Mouse (Mus musculus) embryonic facial prominence, embryonic 12.5 days (tissue): ENCODE measurements around the gene Itga2b. TPM values are rescaled to one million over a fixed set of nuclear protein-coding genes. Genes with fewer than 3 reads are reported as not detected.

ENCODE experiments used
- ATAC-seq: fragments of 200-750 bp; cut with Nextera tagmentation; 2 replicates; pipeline ENCODE4 v1.8.0; 2017; ENCODE audit not compliant: insufficient number of reproducible peaks, insufficient read depth, low FRiP score, low TSS enrichment
- H3K27ac ChIP-seq: fragments of 300-500 bp; sonication (generic); 2 replicates; pipeline ENCODE4 v1.5.1; 2016; ENCODE audit warnings: mild to moderate bottlenecking
- H3K27me3 ChIP-seq: fragments of 300-500 bp; sonication (generic); 2 replicates; pipeline ENCODE4 v1.6.1; 2016; ENCODE audit warnings: mild to moderate bottlenecking, moderate library complexity
- H3K36me3 ChIP-seq: fragments of 300-500 bp; sonication (generic); 2 replicates; pipeline ENCODE4 v1.6.1; 2016; ENCODE audit warnings: mild to moderate bottlenecking
- H3K4me1 ChIP-seq: fragments of 300-500 bp; sonication (generic); 2 replicates; pipeline ENCODE4 v1.6.1; 2016
- H3K4me2 ChIP-seq: fragments of 300-500 bp; sonication (generic); replicated peaks from 2 replicates; pipeline ENCODE4 v1.6.1; 2016; ENCODE audit warnings: mild to moderate bottlenecking, moderate library complexity
- H3K4me3 ChIP-seq: fragments of 300-500 bp; sonication (generic); 2 replicates; pipeline ENCODE4 v1.5.1; 2016; ENCODE audit warnings: mild to moderate bottlenecking
- H3K9ac ChIP-seq: fragments of 300-500 bp; sonication (generic); 2 replicates; pipeline ENCODE4 v1.6.1; 2016; ENCODE audit warnings: mild to moderate bottlenecking, moderate library complexity
- H3K9me3 ChIP-seq: fragments of 300-500 bp; sonication (generic); 2 replicates; pipeline ENCODE4 v1.6.1; 2016; ENCODE audit warnings: mild to moderate bottlenecking, moderate library complexity
- WGBS: fragments of 180-500 bp; shearing (Covaris S2); methylation state at CpG from one replicate; pipeline ENCODE4 v1.1.7; 2016; 5-methylcytosine and 5-hydroxymethylcytosine counted together
- polyA plus RNA-seq: library from polyadenylated mRNA; unstranded; fragments of >200 nt; fragmentation: Nextera tagmentation; extraction: Ambion mirVana; gene quantifications from 2 replicates; pipeline ENCODE4 v1.2.1, GENCODE M21; 2016

Gene Itga2b
- polyA plus RNA-seq, 1 experiment from 2014 or later = 8.3 TPM

DNA sequence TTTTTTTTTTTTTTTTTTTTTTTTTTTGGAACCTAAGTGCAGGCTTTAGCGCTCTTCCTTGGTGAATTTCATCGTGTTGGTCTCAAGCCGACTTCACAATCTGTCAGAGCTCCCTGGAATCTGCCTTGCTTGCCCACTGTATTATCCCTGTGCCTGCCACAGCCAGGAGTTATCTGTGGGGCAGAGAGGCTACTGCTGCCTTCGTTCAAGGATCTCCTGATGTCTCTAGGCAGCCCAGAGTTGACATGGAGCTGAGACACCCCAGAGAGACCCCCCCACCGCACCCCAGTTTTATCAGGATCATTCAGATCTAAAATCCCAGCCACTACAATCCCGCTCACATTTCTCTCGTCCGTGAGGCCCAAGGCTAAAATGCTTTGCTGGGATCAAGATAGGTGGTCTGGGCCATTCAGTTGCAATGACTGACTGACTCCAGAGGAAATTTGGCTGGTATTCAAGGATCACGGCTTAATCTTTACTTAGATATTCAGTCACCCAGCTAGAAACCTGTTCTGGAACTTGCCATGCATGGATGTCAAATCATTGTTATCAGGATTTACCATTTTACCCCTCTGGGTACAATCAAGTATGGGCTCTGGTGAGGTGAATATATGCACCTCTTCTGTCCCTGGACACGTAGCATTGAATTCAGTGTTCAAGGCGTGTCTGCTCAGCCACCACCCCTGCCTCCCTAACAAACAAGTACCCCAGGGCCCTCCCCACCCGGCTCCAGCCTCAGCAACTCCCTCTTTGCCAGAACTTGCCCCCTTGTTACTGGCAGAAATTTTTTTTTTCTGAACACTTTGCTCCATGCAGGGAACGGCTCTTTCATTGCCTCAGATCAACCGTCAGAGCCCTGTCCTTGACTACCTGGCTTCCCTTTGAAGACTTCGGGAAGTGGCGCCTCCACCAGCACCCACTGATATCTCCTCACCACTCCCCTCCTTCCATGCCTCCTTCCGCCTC, 20.6 kb downstream of the Itga2b start:
- no peak for ATAC-seq
- Histone ChIP-seq H3K9me3 (no peaks in the 10 kb centered on the region), H3K36me3 (no peaks in the 10 kb centered on the region), H3K27ac (no peak overlapping the region), H3K4me3 (no peak overlapping the region), H3K27me3 (peaks cover 20% of the 10 kb centered on the region), H3K9ac (no peak overlapping the region), H3K4me1 (peaks cover 35% of the 10 kb centered on the region), H3K4me2 (no peak overlapping the region)
- 48% methylated on average over 17 of the region's 17 CpGs for WGBS

GRCm38 (mm10) chr11:102448327-102448726, 21.6 kb downstream of the Itga2b start:
- H3K4me1 ChIP-seq = peaks cover 35% of the 10 kb centered on the region
- H3K27me3 ChIP-seq = peaks cover 18% of the 10 kb centered on the region
- no peak overlapping the region for H3K4me3 ChIP-seq
- ATAC-seq = no peak
- no peak overlapping the region for H3K27ac ChIP-seq
- H3K9me3 ChIP-seq = no peaks in the 10 kb centered on the region
- H3K4me2 ChIP-seq = 0 out of 2 replicates have a peak overlapping the region, but pooled peaks have one; percentile 91
- peaks cover 6% of the 10 kb centered on the region; the same call in 1 of the 2 replicates for H3K36me3 ChIP-seq
- H3K9ac ChIP-seq = no peak overlapping the region
- WGBS = 16% methylated on average over 8 of the region's 8 CpGs

GRCm38 (mm10) chr11:102447497-102447896, 22.4 kb downstream of the Itga2b start, which contains the start of gene Fam171a2:
TSS of gene Fam171a2 (minus strand) at chr11:102447682.
- Histone ChIP-seq H3K27me3 (peaks cover 10% of the 10 kb centered on the region), H3K27ac (peak within 1 kb of the TSS; percentile 97), H3K9me3 (no peaks in the 10 kb centered on the region), H3K9ac (peak within 1 kb of the TSS; percentile 99), H3K4me2 (peak within 1 kb of the TSS; percentile 91), H3K4me1 (peaks cover 35% of the 10 kb centered on the region), H3K36me3 (peaks cover 12% of the 10 kb centered on the region), H3K4me3 (peak within 1 kb of the TSS; percentile 79)
- peak; percentile 73 for ATAC-seq
- WGBS = under 1% methylated on average over 29 of the region's 40 CpGs

- Histone ChIP-seq H3K9ac (peak overlapping the region; percentile 99), H3K4me3 (peak overlapping the region; percentile 79), H3K36me3 (peaks cover 17% of the 10 kb centered on the region), H3K27me3 (peaks cover 10% of the 10 kb centered on the region), H3K4me2 (peak overlapping the region; percentile 91), H3K9me3 (no peaks in the 10 kb centered on the region), H3K4me1 (peaks cover 35% of the 10 kb centered on the region), H3K27ac (peak overlapping the region; percentile 97)
- peak; percentile 56 for ATAC-seq
- WGBS = under 1% methylated on average over 41 of the region's 49 CpGs
Observed at GRCm38 (mm10) chr11:102446581-102447461, 23.1 kb downstream of the Itga2b start.

GRCm38 (mm10) chr11:102445891-102446361, 24.0 kb downstream of the Itga2b start:
- H3K4me2 ChIP-seq = peak overlapping the region; percentile 91
- H3K36me3 ChIP-seq = peaks cover 26% of the 10 kb centered on the region
- peak overlapping the region; percentile 99 for H3K9ac ChIP-seq
- H3K9me3 ChIP-seq = no peaks in the 10 kb centered on the region
- peaks cover 35% of the 10 kb centered on the region for H3K4me1 ChIP-seq
- H3K4me3 ChIP-seq = peak overlapping the region; percentile 79
- 6% methylated on average over 7 of the region's 7 CpGs for whole genome bisulfite sequencing
- peaks cover 8% of the 10 kb centered on the region for H3K27me3 ChIP-seq
- H3K27ac ChIP-seq = peak overlapping the region; percentile 97
- ATAC-seq = no peak

- peak overlapping the region; percentile 99 for H3K9ac ChIP-seq
- ATAC-seq = peak; percentile 12; the same call in 1 of the 2 replicates
- H3K4me3 ChIP-seq = peak overlapping the region; percentile 79
- 14% methylated on average over 10 of the region's 10 CpGs for WGBS
- H3K27ac ChIP-seq = peak overlapping the region; percentile 97
- H3K9me3 ChIP-seq = no peaks in the 10 kb centered on the region
- H3K4me2 ChIP-seq = peak overlapping the region; percentile 91
- peaks cover 8% of the 10 kb centered on the region for H3K27me3 ChIP-seq
- H3K4me1 ChIP-seq = peaks cover 35% of the 10 kb centered on the region
- peaks cover 31% of the 10 kb centered on the region for H3K36me3 ChIP-seq
Observed at GRCm38 (mm10) chr11:102445264-102445890, 24.5 kb downstream of the Itga2b start.

DNA sequence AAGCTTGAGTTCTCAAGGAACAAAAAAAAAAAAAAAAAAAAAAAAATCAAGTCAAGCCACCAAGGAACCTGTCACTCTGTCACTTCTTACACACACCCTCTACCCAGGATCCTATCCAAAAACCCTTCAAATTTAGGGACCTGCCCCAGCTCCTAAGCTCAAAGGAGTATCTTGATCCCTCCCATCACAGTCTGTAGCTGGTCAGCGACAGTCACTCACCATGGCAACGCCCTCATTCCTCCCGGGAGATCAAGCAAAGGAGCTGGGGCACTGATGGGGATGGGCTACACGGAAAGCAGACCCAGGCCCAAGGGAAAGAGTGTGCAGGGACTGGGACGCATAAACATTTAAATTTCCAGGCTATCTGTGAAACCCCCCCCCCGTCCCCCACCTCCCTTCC, 25.1 kb downstream of the Itga2b start:
- WGBS = 9% methylated on average over 6 of the region's 6 CpGs
- Histone ChIP-seq H3K9me3 (no peaks in the 10 kb centered on the region), H3K4me3 (no peak overlapping the region), H3K27me3 (peaks cover 9% of the 10 kb centered on the region), H3K9ac (no peak overlapping the region), H3K27ac (peak overlapping the region; percentile 97; the same call in 1 of the 2 replicates), H3K36me3 (peaks cover 37% of the 10 kb centered on the region), H3K4me2 (peak overlapping the region; percentile 91), H3K4me1 (peaks cover 35% of the 10 kb centered on the region)
- no peak for ATAC-seq

GRCm38 (mm10) chr11:102444321-102444720, 25.6 kb downstream of the Itga2b start:
- 74% methylated on average over 3 of the region's 3 CpGs for WGBS
- Histone ChIP-seq H3K9ac (no peak overlapping the region), H3K4me1 (peaks cover 34% of the 10 kb centered on the region), H3K4me3 (no peak overlapping the region), H3K9me3 (no peaks in the 10 kb centered on the region), H3K27me3 (peaks cover 9% of the 10 kb centered on the region), H3K27ac (no peak overlapping the region), H3K4me2 (no peak overlapping the region), H3K36me3 (peaks cover 42% of the 10 kb centered on the region)
- ATAC-seq = no peak

- Histone ChIP-seq H3K4me3 (no peak overlapping the region), H3K27ac (no peak overlapping the region), H3K36me3 (peaks cover 47% of the 10 kb centered on the region), H3K9me3 (no peaks in the 10 kb centered on the region), H3K4me1 (peaks cover 31% of the 10 kb centered on the region), H3K27me3 (peaks cover 6% of the 10 kb centered on the region; the same call in 1 of the 2 replicates), H3K4me2 (no peak overlapping the region), H3K9ac (no peak overlapping the region)
- 69% methylated on average over 12 of the region's 12 CpGs for WGBS
- ATAC-seq = no peak
Observed at GRCm38 (mm10) chr11:102443740-102444139, 26.2 kb downstream of the Itga2b start.

- 92% methylated on average over 6 of the region's 6 CpGs for WGBS
- no peak overlapping the region for H3K27ac ChIP-seq
- ATAC-seq = no peak
- no peak overlapping the region for H3K4me3 ChIP-seq
- peaks cover 32% of the 10 kb centered on the region for H3K4me1 ChIP-seq
- peaks cover 58% of the 10 kb centered on the region for H3K36me3 ChIP-seq
- H3K4me2 ChIP-seq = no peak overlapping the region
- H3K9ac ChIP-seq = no peak overlapping the region
- peaks cover 12% of the 10 kb centered on the region; the same call in 1 of the 2 replicates for H3K27me3 ChIP-seq
- no peaks in the 10 kb centered on the region for H3K9me3 ChIP-seq
Observed at GRCm38 (mm10) chr11:102442089-102442488, 27.8 kb downstream of the Itga2b start.

DNA sequence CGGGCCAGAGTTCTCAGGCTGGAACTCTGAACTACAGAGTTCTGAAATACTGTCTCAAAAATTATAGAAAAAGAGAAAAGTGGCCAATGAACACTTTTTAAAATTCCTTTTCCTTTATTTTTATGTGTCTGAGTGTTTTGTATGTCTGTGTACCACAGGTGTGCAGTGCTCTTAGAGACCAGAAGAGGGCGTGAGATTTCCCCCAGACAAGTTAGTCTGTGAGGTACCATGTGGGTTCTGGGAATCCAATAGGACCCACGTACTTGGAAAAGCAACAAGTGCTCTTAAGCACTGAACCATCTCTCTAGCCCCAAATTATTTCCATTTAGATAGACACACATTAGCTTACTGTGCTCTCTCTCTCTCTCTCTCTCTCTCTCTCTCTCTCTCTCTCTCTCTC, 28.5 kb downstream of the Itga2b start:
- Histone ChIP-seq H3K27ac (no peak overlapping the region), H3K36me3 (peaks cover 62% of the 10 kb centered on the region), H3K9ac (no peak overlapping the region), H3K9me3 (no peaks in the 10 kb centered on the region), H3K4me3 (no peak overlapping the region), H3K4me2 (no peak overlapping the region), H3K4me1 (peaks cover 35% of the 10 kb centered on the region), H3K27me3 (peaks cover 12% of the 10 kb centered on the region; the same call in 1 of the 2 replicates)
- no peak for ATAC-seq
- 84% methylated on average over 3 of the region's 3 CpGs for WGBS
